Mouse (Mus musculus) thymus, postnatal 0 days (tissue): ENCODE results near the gene Syne1. TPM values are rescaled to one million over a fixed set of nuclear protein-coding genes. Genes with fewer than 3 reads are reported as not detected.
A peak's percentile ranks its signal among the peaks of the same experiment; 100 is the strongest.

ENCODE experiments used
- DNase-seq: peaks from one replicate; pipeline ENCODE4 v3.0.0-alpha.2; 2015; ENCODE audit warnings: low spot score
- polyA plus RNA-seq: library from polyadenylated mRNA; unstranded; fragments of >200 nt; fragmentation: Nextera tagmentation; extraction: Ambion mirVana; gene quantifications from 2 replicates; pipeline ENCODE4 v1.2.1, GENCODE M21; 2015

Syne1 gene
- polyA plus RNA-seq, 1 experiment from 2014 or later, result 11.5 TPM

GRCm38 (mm10) chr10:5008795-5009366 lies 542.4 kb downstream of the Syne1 start:
- no peak for DNase-seq

GRCm38 (mm10) chr10:4996592-4996991 lies 554.7 kb downstream of the Syne1 start:
- no peak for DNase-seq

GRCm38 (mm10) chr10:4993802-4994201 lies 557.5 kb downstream of the Syne1 start:
- no peak for DNase-seq

GRCm38 (mm10) chr10:4983919-4984318 lies 567.4 kb downstream of the Syne1 start:
- no peak for DNase-seq

- peak; percentile 19 for DNase-seq
Observed at GRCm38 (mm10) chr10:4977374-4977773, 573.9 kb downstream of the Syne1 start.

GRCm38 (mm10) chr10:4976557-4976956 lies 574.7 kb downstream of the Syne1 start:
- no peak for DNase-seq

GRCm38 (mm10) chr10:4974246-4974645 lies 577.0 kb downstream of the Syne1 start:
- no peak for DNase-seq

GRCm38 (mm10) chr10:4972026-4972425 lies 579.3 kb downstream of the Syne1 start:
- DNase-seq, result no peak

- no peak for DNase-seq
Observed at GRCm38 (mm10) chr10:4971586-4971985, 579.7 kb downstream of the Syne1 start.

- DNase-seq, result no peak
Observed at GRCm38 (mm10) chr10:4971156-4971555, 580.1 kb downstream of the Syne1 start.

Other genes with a start within 250 kb of the Syne1 start
- 1.3 and 1.5 TPM in 2 replicates for gene Myct1, start 42.3 kb upstream of the Syne1 start, polyA plus RNA-seq
- 0.32 and 0.51 TPM in 2 replicates for gene Vip, start 87.7 kb upstream of the Syne1 start, polyA plus RNA-seq